Mouse (Mus musculus) thymus, postnatal 14 days (tissue): ENCODE results near the gene Olfr959.

Experiments used
- DNase-seq: peaks from one replicate; pipeline ENCODE4 v3.0.0; 2021

Gene Olfr959

GRCm38 (mm10) chr9:39575469-39575868 is at the start of gene Olfr959:
Olfr959 (minus strand) TSS chr9:39575569.
- DNase-seq: no peak

- no peak for DNase-seq
Observed at GRCm38 (mm10) chr9:39624711-39625110, 49.3 kb upstream of the Olfr959 start.

- DNase-seq: no peak
Observed at GRCm38 (mm10) chr9:39623783-39624182, 48.4 kb upstream of the Olfr959 start.

GRCm38 (mm10) chr9:39621073-39621472 is 45.7 kb upstream of the Olfr959 start, which contains the start of gene Olfr960:
Olfr960 (plus strand) TSS chr9:39621373.
- DNase-seq: no peak

GRCm38 (mm10) chr9:39611953-39612352 is 36.6 kb upstream of the Olfr959 start:
- DNase-seq: no peak

GRCm38 (mm10) chr9:39610355-39610754 is 35.0 kb upstream of the Olfr959 start, which contains the start of gene Olfr148:
Olfr148 (plus strand) TSS chr9:39610655.
- no peak for DNase-seq

- DNase-seq: no peak
Observed at GRCm38 (mm10) chr9:39608497-39608896, 33.1 kb upstream of the Olfr959 start.

- no peak for DNase-seq
Observed at GRCm38 (mm10) chr9:39603999-39604453, 28.7 kb upstream of the Olfr959 start, which contains the start of gene AW551984. AW551984 (minus strand) TSS chr9:39604403.

- DNase-seq: no peak
Observed at GRCm38 (mm10) chr9:39603333-39603845, 28.0 kb upstream of the Olfr959 start.

GRCm38 (mm10) chr9:39602536-39603332 is 27.4 kb upstream of the Olfr959 start:
- no peak for DNase-seq

- DNase-seq: no peak
Observed at GRCm38 (mm10) chr9:39577050-39577449, 1.7 kb upstream of the Olfr959 start.

GRCm38 (mm10) chr9:39558349-39558647 is 17.1 kb downstream of the Olfr959 start:
- no peak for DNase-seq

GRCm38 (mm10) chr9:39557529-39558348 is 17.6 kb downstream of the Olfr959 start:
- DNase-seq: no peak

GRCm38 (mm10) chr9:39553946-39554345 is 21.4 kb downstream of the Olfr959 start, which contains the start of gene Olfr958:
Olfr958 (minus strand) TSS chr9:39554054.
- no peak for DNase-seq

- DNase-seq: no peak
Observed at GRCm38 (mm10) chr9:39550806-39551205, 24.6 kb downstream of the Olfr959 start.

GRCm38 (mm10) chr9:39523616-39524285 is 51.6 kb downstream of the Olfr959 start:
- DNase-seq: no peak
